Mouse (Mus musculus): ENCODE measurements at regions not wholly inside any gene's neighbourhood (a gene's known extent, or its start where the extent isn't known, plus 50 kb on each side); places are given as distances from the start of the nearest gene placed in this dataset.
A peak's percentile ranks its signal among the peaks of the same experiment; 100 is the strongest.

DNA sequence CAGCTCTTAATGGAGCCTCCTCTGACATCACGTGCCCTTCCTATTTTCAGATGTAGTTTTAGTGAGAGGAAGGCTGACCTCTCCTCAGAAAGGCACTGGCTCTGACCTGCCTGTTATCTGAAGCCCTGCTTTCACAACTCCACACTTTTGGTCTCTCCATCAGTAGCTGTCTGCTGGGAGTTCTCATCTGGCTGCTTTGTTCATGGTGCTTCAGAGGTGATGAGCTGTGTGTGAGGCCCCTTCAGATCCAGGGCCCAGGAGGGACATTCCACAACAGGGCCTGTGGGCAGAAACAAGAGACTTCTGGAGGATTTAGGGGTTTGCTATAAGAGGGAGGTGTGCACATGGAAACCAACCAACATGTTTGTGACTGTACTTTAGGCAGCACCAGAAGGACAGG, 50.8 kb upstream of the Fhl2 start:
- DNase-seq = no peak

DNA sequence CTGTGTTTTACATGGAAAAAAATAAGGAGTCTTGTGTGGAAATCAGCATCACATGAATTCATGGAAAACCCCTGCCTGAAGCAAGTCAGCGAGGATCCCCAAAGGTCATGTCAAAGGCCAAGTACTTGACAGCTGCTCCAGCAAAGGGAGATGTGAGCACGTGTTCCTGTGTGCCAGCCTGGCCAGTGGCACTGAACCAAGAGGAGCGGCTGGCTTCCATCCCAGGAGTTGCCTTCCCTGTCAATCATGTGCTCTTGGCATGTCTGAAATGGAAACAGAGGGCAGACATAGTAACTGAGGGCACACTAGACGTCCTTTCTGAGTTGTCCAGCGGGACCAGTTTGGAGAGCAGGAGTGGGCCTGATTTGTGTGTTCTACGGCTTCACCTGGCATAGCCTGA, 53.5 kb upstream of the Fhl2 start:
- peak; percentile 92 for DNase-seq

DNA sequence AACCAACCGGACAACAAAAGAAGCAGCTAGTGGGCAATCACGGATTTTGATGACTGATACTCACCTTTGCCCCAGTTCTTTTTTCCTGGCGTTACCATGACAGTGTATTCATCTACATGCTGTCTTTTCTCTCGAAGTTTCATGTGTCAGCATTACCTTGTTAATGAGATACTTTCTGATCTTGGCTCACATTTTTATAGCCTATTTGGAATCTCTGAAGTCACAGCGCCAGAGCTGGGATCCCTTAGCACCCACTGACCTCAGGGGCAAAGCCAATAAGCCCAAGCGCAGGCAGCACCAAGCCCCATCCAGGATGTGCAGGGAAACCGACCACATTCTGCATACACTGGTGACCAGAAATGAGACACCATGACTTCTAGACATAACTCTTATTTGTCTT, 54.6 kb upstream of the Fhl2 start:
- DNase-seq = peak; percentile 82

DNA sequence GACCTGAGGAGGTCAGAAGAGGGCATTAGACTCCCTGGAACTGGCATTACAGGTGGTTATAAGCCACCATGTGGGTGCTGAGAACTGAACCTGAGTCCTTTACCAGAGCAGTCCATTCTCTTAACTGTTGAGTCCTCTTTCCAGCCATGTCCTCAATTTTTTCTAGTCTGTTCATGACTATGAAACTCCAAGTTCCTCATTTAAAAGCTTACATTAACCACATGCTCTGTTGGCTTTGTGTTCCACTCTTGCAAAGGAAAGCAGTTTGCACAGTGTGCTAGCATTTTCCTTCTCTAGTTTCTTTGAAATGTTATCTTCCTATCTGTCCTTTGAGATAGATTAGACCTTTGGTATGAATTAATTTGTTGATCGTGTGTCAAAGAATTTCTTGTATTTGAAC, 57.3 kb upstream of the Fhl2 start:
- DNase-seq = no peak

DNA sequence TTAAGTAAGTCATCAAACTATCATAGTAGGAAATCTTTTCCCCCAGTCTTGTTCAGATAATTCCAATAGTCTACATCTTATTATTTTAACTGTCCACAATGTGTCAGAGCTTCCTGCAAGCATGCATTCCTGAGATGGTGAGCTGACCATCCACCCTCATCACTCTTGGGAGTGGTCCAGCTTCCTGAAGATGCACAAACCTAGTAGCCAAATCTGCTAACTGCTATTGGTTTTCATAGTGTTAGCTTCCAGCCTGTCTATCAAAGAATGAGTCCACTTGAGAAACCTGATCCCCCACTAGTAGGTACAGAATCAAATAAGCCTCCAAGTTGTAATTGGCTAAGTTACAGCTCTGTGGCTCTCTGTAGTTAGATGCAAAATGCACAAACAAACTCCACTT, 59.3 kb upstream of the Fhl2 start:
- no peak for DNase-seq

DNA sequence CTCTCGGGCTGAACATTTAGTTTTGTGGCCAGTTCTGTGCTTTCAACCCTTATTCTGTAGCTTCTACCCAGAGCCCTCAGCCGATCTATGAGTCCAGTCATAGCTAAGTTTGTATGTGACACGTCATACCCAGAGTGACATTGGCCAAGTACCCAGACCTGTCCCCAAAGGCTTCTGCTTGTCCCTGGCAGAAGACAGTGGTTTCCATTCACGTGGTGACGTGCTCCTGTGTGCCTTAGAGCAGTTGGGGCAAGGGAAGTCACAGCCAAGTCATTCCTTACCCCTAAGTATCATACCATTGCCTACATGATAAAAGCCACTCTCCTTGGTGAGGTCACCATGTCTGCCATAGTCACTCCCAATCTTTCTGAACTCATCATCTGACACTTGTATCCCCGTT, 61.1 kb upstream of the Fhl2 start:
- no peak for DNase-seq

DNA sequence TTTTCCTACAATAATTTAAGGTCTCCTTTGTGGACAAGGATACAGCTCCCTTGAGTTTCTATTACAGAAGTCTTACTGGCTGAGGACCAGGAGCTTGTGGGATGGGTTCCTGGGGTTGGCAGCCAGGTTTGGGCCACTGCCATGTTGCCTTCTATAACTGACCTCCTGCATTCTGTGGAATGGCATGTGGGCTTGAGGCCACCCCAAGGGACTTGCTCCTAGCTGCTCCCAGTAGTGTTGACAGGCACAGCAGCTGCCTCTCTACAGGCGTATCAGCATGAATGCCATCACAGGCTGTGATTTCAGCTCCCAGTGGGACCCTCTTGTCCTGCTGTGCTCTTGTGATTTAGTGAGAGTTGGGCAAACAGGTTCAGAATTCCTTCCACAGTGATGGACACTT, 63.1 kb upstream of the Fhl2 start:
- DNase-seq = peak; percentile 35

DNA sequence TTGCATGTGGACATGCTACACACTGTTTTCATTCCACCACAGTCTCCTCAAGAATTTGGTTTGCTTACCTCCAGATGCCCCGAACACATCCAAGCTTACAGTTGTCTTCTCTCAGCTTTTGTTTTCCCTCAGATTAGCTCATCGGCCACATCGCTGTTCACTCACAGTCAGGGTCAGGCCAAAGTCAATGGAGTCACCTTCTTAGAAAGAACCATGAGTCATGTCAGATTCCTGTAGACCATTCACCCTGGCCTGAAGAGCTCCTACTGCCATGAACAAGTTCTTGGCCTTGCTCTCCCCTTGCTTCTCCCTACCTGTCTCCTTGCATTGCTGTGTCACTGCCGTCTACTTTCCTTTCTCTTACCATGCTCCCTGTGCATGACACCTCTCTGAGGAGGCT, 63.7 kb upstream of the Fhl2 start:
- no peak for DNase-seq

DNA sequence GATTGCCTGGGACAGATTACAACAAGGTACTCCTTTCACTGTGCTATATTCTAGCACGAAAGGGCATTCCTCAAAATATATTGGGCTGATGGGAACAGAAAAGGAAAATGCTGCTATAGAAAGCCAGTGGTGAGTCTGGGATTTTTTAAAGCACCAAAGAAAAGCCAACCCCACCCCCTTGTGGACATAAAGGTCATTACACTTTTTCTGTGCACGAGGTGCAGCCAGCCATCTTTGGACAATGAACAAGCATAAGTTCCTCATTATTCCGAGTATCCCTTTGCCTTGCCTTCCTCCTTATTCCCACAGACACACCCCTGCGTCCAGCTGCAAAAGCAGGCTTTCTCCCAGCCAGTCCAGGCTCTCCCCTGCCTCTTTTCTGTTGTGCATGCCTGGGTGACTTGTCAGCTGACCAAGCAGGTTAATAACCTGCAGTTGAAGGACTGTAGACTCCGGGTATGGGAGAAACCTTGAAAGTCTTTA, 67.7 kb upstream of the Fhl2 start:
- DNase-seq = peak; percentile 86

DNA sequence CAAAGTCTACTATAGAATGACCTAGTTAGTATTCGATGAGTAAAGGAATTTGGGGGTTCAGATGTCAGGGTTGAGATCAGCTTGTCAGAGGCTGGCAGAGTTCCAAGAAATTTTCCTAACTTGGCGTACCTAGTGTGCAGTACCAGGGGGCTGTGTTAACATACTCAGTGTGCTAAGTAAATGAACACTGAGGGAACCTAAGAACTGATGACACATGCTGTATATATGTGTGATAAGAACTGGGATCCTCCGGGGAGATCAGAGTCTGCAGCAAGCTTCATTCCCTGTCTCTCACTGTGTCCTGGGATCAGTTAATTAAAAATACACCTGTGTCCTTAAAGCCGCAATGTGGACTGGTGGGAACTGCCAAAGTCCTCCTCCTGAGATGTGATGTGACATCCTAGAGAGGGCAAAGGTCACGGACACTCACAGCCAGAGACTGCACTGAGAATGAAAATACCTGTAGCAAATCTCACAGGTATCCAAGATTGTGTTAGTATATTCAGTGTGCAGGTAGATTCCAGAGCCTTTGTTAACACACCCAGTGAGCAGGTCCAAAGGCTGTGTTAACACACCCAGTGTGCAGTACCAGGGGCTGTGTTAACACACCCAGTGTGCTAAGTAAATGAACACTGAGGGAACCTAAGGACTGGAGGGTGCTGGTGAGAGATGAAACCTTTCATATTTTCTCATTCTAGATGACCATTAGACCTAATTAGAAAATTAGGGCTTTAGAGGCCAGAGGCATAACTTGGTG, 69.1 kb upstream of the Fhl2 start:
- no peak for DNase-seq

DNA sequence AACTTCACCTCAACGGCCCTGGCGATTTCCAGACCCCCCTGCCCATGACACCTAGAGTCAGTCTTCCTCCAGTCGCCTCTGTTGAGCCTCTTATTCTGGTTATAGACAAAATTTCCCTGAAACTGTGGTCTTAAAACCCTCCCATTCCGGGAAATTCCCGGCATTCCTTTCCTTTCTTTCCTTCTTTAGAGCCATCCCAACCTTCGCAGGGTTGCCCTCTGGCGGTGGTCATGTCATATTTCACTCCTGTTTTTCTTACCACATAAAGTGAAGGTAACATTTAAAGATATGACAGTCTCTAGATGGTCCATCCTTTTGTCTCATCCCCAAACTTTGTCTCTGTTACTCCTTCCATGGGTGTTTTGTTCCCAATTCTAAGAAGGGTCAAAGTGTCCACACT, 72.9 kb upstream of the Fhl2 start:
- peak; percentile 36 for DNase-seq

DNA sequence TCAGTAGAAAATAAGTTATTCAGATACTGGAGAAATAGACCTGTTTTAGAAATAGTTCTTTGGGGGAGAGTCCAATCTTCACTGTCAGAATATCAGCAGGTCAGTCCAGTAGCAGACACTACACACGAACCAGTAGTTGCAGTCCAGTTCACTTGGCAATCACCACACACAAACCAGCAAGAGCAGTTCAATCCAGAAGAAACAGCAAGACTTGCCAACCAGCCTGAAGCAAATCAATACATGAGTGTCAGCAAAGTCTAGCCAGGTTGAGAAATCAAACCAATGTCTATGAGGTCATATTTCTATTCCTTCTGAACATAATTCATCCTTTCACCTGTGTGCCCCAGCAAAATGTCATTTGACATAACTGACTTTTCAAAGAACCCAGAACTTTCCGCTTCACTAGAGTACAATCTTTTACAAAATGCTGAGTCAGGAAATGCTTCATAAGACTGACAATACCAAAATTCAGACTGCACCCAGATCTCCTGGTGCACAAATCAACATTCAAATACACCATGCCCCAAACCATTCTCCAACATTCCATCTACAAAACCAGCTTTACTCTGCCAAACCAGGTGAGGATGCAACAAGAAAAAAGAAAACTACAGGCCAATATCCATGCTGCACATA, 76.6 kb upstream of the Fhl2 start:
- no peak for DNase-seq

DNA sequence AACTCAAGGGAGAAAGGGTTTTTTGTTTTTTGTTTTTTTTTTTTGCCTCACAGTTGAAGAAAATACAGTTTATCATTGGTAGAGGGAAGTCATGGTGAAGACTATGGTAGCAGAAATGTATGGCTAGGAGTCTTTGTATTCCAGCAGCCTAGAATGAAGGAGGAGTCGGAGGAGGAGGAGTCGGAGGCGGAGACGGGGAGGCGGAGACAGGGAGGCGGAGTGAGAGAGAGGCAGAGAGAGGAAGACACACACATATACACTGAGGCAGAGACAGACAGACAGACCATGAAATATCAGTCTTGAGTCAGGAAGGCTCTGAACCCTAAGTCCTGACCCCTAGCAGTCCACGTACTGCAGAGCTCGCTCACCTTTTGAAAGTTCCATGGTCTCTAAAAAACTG, 95.0 kb upstream of the Fhl2 start:
- no peak for DNase-seq

DNA sequence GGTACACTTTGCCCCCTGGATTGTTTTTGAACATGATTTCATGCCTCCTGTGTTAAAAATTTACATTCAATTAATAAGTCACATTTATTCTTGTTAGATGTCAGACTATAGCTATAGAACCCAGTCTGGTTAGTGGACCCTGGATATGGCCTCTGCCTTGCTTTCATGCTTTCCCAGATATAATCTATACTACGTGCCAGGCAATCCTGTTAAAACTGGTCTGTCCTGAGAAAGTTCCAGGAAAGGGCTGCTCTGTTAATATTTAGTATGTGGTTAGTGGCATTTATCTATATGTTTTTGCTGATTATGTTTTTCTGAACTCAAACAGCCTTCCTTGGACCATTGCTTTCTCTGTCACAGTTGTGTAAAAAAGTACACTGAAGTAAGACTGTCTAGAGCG, 95.8 kb upstream of the Fhl2 start:
- no peak for DNase-seq

DNA sequence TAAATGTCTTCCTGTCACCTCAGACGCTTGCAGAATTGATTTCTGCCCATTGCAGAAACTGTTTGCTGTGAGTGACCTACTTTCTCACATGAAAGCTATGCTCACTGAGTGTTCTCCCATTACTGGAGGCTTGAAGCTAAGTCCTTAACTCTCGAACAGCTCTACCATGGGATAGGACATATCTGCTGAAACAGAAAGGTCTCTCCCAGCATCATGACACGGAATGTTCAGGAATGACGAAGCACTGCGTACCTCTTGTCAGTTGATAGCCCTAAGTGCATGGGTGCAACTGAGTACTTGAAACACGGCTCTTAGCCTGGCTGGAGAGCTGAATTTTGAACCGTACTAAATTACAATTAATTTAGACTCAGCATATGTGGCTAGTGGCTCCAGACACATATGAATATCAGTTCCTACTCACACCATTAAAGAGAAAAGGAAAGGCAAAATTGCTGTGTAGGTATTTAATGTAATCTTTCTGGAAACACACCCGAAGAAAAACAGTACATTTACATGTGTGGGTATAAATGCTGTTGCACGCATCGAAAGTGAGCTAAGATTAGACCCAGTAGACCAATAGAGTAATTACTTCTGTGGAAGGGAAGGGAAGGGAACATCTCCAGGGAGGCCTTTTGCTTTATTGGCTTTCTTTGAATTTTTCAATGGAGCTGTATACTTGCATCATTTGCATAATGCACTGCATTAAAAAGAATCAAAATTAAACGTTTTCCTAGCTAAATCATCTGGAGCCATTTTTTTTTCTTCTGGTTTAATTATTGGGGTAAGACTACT, 97.6 kb upstream of the Fhl2 start:
- DNase-seq = no peak

DNA sequence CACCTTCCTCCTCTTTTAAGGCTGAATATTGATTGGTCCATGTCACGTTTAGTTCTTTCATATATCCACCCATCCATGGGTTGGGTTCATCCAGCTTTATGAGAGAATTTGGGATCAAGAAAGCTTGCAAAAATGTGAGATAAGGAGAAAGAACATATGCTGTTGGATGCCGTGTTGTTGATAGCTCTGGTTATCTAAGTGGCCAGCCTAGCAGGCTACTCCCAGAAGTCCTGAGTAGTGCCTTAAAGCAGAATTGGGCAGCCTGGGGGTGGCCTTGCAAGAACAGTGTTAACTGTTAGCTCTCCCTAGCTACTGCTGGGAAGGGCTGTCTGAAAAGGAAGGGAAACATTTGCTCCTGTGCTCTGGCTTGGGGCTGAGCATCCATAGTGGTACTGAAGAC, 100.8 kb upstream of the Fhl2 start:
- no peak for DNase-seq

DNA sequence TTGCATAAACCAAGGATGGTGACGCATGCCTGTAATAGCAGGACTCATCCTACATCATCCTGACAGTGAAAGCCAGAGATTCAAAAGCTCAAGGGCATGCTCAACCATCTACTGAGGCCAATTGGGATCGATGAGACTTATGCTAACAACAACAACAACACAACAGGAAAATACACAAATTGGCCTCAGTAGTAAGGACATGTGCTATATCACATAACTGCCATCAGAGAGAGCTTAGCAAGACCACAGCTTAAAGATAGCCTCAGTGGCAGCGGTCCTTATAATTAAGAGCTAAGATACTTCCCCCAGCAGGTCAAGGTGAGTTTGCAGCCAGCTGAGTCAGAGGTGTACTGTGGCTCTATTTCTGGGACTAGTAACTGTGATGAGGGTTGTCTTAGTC, 102.0 kb upstream of the Fhl2 start:
- DNase-seq = no peak

DNA sequence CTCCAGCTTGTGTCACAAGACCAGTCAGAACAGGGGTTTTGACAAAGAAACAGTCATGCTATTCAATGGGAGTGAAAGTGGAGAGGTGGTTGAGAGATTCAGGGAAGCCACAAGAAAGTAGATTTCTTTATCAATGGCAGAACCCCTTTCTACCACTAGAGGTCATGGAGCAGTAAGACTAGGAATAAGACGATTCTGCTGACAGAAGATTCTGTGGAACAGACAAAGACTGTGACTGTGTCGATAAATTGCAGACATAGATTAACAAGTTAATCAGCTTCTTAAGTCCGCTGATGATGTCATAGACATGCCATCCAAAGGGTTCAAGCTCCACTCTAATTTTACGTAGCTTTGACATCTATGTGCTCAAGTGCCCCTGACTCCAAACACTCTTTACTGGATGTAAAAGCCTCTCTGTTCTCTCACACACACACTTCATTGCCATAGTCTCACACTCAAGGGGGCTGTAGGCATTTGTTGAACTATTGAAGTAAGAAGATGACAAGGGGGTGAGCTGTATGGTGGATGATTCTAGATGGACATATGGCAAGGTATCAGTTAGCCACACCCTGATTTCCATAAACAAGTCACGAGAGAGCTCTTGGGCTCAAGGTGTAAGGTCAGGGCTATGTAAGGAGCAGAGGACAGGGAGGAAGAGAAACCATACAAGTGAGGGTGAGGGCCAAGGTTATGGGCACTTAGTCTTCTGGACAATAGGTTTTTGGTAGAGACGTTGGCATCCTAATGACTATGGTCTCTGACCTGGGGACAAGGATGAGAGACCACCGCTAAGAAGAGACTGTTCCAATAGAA, 102.9 kb upstream of the Fhl2 start:
- peak; percentile 73 for DNase-seq

DNA sequence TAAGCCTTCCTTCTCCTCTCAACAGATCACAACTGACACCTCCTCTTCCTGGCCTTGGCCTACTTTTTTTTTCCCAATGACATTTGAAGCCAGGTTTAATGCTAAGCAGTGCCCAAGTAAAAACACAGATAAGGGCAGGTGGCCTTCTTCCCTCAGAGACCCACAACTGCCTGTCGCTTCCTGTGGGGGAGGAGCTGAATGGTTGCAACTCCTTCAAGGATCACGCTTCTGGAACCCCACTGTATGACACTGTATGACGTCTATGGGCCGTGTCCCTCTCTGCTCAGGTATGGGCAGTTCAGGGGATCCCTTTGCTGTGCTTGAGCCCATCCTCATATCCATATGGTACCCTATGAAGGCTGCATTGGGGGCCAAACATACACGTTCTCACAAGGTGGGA, 103.9 kb upstream of the Fhl2 start:
- no peak for DNase-seq

DNA sequence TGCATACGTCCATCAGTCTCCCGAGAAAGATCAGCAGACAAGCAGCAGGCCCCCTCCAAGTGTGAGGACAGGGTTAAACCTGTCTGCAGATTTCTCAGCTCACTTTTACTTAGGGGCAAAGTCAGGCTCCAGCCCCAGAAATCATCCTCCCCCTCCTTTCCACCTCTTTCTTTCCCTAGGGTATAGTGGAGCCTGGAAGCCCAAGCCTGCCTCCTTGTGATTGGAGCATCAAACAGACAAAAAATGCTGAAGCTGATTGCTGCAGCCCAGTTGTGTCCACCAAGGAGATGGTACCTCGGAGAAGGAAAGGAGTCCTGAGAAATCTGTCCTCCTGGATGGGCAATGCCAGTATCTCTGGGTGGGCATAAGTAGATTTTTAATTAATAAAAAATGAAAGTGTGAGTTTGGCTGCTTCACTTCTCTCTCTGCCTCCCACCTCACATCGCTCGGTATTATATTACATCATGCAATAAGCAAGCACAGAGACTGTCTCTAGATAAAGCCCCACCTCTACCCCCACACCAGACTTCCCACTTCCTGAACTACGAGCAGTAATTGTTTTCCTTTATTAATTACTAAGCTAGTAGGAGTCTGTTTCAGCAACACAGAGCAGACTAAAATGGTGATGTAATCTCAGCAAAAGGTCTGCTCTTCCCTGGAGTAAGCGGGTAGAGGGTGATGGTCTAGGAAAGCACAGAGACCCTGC, 105.2 kb upstream of the Fhl2 start:
- no peak for DNase-seq

DNA sequence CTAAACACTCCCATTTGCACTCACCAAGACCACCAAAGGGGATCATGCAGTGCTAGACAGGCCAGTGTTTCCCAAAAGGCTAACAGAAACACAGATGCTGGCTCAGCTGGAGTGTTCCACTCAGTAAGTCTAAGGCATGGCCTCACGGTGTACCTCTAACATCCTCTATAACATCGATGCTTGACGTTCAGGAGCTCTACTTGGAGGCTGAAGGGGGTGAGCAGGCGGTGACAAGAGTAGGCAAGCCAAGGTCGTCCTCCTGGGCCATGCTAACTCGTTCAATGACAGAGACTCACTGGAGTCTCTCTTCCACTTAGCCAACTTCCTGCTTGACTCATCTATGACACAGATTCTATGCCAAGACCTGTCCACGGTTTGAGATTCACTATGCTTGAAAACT, 105.9 kb upstream of the Fhl2 start:
- no peak for DNase-seq
